In the genomic region with DNA sequence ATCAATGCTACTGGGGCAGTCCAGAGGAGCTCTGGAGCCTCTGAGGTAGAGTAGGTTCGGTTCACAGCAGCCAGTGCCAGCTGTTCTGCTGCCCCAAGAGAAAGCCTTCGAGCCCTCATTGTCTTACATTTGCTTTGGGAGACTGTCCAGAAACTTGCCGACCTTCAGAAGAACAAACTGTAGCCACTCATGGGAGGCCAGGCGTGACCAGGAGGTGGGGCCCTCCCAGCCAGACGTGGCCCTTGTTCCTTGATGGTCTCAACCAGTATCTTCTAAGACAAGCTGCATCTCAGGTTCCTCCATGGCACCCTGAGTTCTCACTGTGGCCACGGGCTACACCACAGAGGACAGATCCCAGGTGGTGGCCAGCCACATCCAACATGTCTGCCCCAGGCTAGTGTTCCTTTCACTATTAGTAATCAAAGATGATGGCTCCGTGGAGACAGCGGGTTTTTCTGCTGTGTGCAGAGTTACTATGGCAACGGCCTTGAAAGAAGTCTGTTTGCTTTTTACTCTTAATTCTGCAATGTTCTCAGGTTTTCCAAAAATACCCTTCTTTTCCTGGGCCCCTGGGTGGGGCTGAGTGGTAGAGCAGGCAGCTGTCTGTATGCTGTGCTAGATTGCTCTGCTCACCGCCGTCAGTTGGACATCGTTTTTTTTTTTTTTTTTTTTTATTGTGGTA, we compare ENCODE assay signal across 9 mouse cellular contexts. TPM values are rescaled to one million over a fixed set of nuclear protein-coding genes. Genes with fewer than 3 reads are reported as not detected.
DNase-seq lines count a peak whose midpoint lies in the region; ATAC-seq and TF ChIP-seq lines count a peak whose summit lies in the region.
"Had no signal": no experiment of that assay in that cellular context is flagged by ENCODE, and none has a peak within 500 bp of the region (broad histone marks: within the 10 kb centered on the region; RNA-seq: fewer than 3 reads in every experiment).

No protein-coding gene starts in this region.

- no peak overlapping the region for H3K4me3 ChIP-seq in neural tube, embryonic 13.5 days
- H3K4me3 ChIP-seq in thymus, adult 2 months (ENCODE audit: control insufficient read depth, insufficient read depth, low read length): no peak overlapping the region
- H3K4me3 ChIP-seq: megakaryocyte, embryonic 14.5 days had no signal

- peak; percentile 60 for DNase-seq in layer of hippocampus, adult 11-12 months (ENCODE audit: low spot score)
- no peak for DNase-seq in layer of hippocampus, postnatal 25 days (ENCODE audit: extremely low spot score in 1 of 2, low spot score in 1 of 2)
- DNase-seq in brain, adult 2 months (ENCODE audit: low read depth, low spot score): peak; percentile 83
- no peak for DNase-seq in heart, postnatal 10 days
- DNase-seq in thymus, adult 2 months: no peak
- DNase-seq in T-cell, adult 2 months (ENCODE audit: low spot score): no peak

- TF ChIP-seq POLR2A in thymus, adult 2 months (IDR thresholded peaks at IDR 0.05; ENCODE audit: control insufficient read depth, extremely low read depth, insufficient read depth, low read length, poor library complexity): no peak

- no peaks in the 10 kb centered on the region for H3K27me3 ChIP-seq in neural tube, embryonic 13.5 days
- no peaks in the 10 kb centered on the region for H3K27me3 ChIP-seq in thymus, adult 2 months (ENCODE audit: control insufficient read depth, insufficient read depth, low read length)

- intact Hi-C loops in heart, postnatal 10 days (cut with DNase I): no loop called here

- H3K36me3 ChIP-seq in neural tube, embryonic 13.5 days: peaks cover 24% of the 10 kb centered on the region
- H3K36me3 ChIP-seq in thymus, adult 2 months (ENCODE audit: control insufficient read depth, insufficient read depth, low read length): no peaks in the 10 kb centered on the region

- 51% methylated on average over 12 of the region's 12 CpGs for WGBS in neural tube, embryonic 13.5 days
- WGBS in thymus, adult 2 months: 81% methylated on average over 12 of the region's 12 CpGs

- ATAC-seq in inflammation-experienced regulatory T-cells, adult 6 months: peak; percentile 69
- ATAC-seq in neural tube, embryonic 13.5 days (ENCODE audit: low read depth): peak; percentile 60

- peak overlapping the region; percentile 9; the same call in 1 of the 2 replicates for H3K4me2 ChIP-seq in neural tube, embryonic 13.5 days

- no peak for TF ChIP-seq CTCF in thymus, adult 2 months (IDR thresholded peaks at IDR 0.05; ENCODE audit: borderline replicate concordance, control insufficient read depth, extremely low read depth, insufficient read depth, low read length, poor library complexity)

- H3K27ac ChIP-seq in neural tube, embryonic 13.5 days (replicated peaks): peak overlapping the region; percentile 80
- H3K27ac ChIP-seq in thymus, adult 2 months (ENCODE audit: control insufficient read depth, insufficient read depth, low read length): no peak overlapping the region

- H3K9ac ChIP-seq in neural tube, embryonic 13.5 days: no peak overlapping the region

- H3K4me1 ChIP-seq in neural tube, embryonic 13.5 days (replicated peaks): peaks cover 66% of the 10 kb centered on the region
- H3K4me1 ChIP-seq in thymus, adult 2 months (replicated peaks; ENCODE audit: control insufficient read depth, insufficient read depth, low read length): no peaks in the 10 kb centered on the region
- H3K4me1 ChIP-seq: megakaryocyte, embryonic 14.5 days had no signal

- H3K9me3 ChIP-seq in neural tube, embryonic 13.5 days: no peaks in the 10 kb centered on the region

RNA-seq across cellular contexts. Expression of a gene that starts 21.7 kb away (rescaled TPM):
- 100 to 1,000 TPM; 122 to 131 TPM for total RNA-seq in layer of hippocampus, postnatal 25 days (2021)
- under 1 TPM; 0.47 to 0.67 (median 0.64) TPM for polyA plus RNA-seq in inflammation-experienced regulatory T-cells, adult 6 months (2017; shearing (Covaris generic))
- polyA plus RNA-seq in neural tube, embryonic 13.5 days (2015; fragmentation: Nextera tagmentation; extraction: Ambion mirVana): 10.5 and 11.8 TPM in 2 replicates
- 1 to 10 TPM in 1 of 2 experiments, under 1 TPM in 1; 0.62 to 1.0 TPM for total RNA-seq in heart, postnatal 10 days (2021)
- polyA plus RNA-seq in thymus, adult 2 months (2012; rRNA removed): 1.1 and 1.2 TPM in 2 replicates

Comparison
In these comparisons a context has a peak if more than half of its experiments do, and no peak if none do; other contexts are left out.
1. DNase-seq: peak in layer of hippocampus, adult 11-12 months (single experiment) and brain, adult 2 months (single experiment); none in layer of hippocampus, postnatal 25 days (0 of 2), heart, postnatal 10 days (0 of 2), thymus, adult 2 months (single experiment) and T-cell, adult 2 months (single experiment).